Mouse (Mus musculus): ENCODE results near the gene Gm5294. TPM values are rescaled to one million over a fixed set of nuclear protein-coding genes. Genes with fewer than 3 reads are reported as not detected.

Gene Gm5294
- polyA plus RNA-seq, 1 experiment from 2014 or later: not detected

Other genes starting within 250 kb of the Gm5294 start
- 43.4 and 44.6 TPM in 2 replicates for gene Zfp68, start 200.3 kb upstream of the Gm5294 start, polyA plus RNA-seq (2015; fragmentation: Nextera tagmentation; extraction: Ambion mirVana)
- gene A430033K04Rik, start 197.2 kb upstream of the Gm5294 start, polyA plus RNA-seq (2015; fragmentation: Nextera tagmentation; extraction: Ambion mirVana): 7.0 and 8.8 TPM in 2 replicates
- 6.1 and 9.8 TPM in 2 replicates for gene Fam20c, start 65.6 kb upstream of the Gm5294 start, polyA plus RNA-seq (2015; fragmentation: Nextera tagmentation; extraction: Ambion mirVana)
- gene Pdgfa, start 177.3 kb downstream of the Gm5294 start, polyA plus RNA-seq (2015; fragmentation: Nextera tagmentation; extraction: Ambion mirVana): 46.0 and 51.1 TPM in 2 replicates

Measured in heart, embryonic 15.5 days (tissue).